Mouse (Mus musculus): Measurements from ENCODE around the gene Men1.
"Not testable (repeated sequence)": the region's sequence is repeated elsewhere in the genome, so short reads cannot be mapped to it uniquely, and the experiment has no call there.

Gene Men1

DNA sequence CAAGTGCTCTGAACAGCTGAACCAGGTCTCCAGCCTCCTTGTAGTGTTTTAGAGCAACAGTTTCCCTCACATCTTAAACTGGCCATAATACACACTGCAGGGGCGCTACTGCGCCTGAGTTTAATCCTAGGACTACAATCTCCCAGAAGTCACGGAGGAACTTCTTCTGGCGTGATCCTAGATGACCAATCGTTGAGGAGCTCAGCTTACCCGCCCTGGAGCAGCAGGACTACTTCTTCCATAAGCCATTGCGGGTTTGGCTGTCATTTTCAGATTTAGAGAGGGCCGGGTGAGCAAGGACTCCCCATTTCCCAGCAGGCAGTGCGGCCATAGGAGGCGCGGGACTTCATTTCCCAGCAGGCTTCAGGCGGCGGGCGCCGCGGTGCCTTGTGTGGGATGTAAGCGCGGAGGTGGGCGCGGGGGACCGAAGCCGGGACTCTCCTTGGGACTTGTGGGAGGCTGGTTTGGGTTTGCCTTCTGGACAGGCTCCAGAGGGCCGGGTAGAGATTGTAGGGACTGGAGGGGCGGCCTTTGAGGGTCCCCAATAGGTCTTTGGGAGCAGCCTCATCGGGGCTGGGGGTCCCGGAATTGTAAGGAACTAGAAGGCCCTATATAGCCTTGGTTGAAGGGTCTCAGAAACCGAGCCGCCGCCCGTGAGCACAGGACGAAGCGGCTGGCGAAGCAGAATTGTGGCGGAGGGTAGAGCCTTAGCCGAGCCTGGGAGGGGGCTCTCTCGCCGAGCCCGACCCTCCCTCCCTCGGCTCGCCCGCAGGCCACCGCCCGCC, at the start of gene Men1:
TSS of gene Men1 (plus strand) at position 307 of the 785 bp plus-strand sequence.
- Histone ChIP-seq H3K36me3 (ENCODE audit: insufficient read depth, low read length) (peaks cover 35% of the 10 kb centered on the region), H3K4me3 (replicated peaks; ENCODE audit: low read length) (peak within 1 kb of the TSS; percentile 91), H3K27me3 (ENCODE audit: insufficient read depth, low read length) (no peaks in the 10 kb centered on the region), H3K9me3 (ENCODE audit: low read length) (no peaks in the 10 kb centered on the region), H3K4me1 (replicated peaks; ENCODE audit: low read depth, low read length) (peaks cover 68% of the 10 kb centered on the region)
- no peak for TF ChIP-seq NANOG (IDR thresholded peaks at IDR 0.05; ENCODE audit: borderline replicate concordance, low read length)
- no peak for TF ChIP-seq CTCF (conservative IDR thresholded peaks at IDR 0.05; ENCODE audit: low read length)
- no peak for TF ChIP-seq POU5F1 (IDR thresholded peaks at IDR 0.05; ENCODE audit: borderline replicate concordance, low read length)

DNA sequence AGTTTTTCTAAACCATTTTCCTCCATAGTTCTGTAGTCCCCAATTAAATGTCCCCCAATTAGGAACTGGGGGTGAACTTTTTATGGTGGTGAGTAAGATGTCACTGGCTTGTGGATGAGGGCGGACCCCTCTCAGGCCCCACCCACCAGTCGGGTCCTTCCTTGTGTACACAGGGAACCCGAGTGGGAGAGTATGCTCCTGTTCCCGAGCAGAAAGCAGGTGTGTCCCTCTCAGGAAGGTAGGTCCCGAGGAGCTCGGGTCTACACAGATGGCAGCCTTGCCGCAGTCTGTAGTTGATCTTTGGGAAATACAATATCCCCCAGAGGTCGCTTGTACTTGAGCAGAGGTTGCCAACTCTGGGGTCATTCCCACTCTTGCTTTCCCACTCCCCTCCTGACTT, 49.6 kb upstream of the Men1 start:
- Histone ChIP-seq H3K36me3 (ENCODE audit: insufficient read depth, low read length) (peaks cover 100% of the 10 kb centered on the region), H3K27me3 (ENCODE audit: insufficient read depth, low read length) (no peaks in the 10 kb centered on the region), H3K4me1 (replicated peaks; ENCODE audit: low read depth, low read length) (peaks cover 98% of the 10 kb centered on the region), H3K9me3 (ENCODE audit: low read length) (no peaks in the 10 kb centered on the region), H3K4me3 (replicated peaks; ENCODE audit: low read length) (0 out of 2 replicates have a peak overlapping the region, but pooled peaks have one; percentile 27)
- TF ChIP-seq NANOG (IDR thresholded peaks at IDR 0.05; ENCODE audit: borderline replicate concordance, low read length) (no peak), CTCF (conservative IDR thresholded peaks at IDR 0.05; ENCODE audit: low read length) (no peak), POU5F1 (IDR thresholded peaks at IDR 0.05; ENCODE audit: borderline replicate concordance, low read length) (no peak)

DNA sequence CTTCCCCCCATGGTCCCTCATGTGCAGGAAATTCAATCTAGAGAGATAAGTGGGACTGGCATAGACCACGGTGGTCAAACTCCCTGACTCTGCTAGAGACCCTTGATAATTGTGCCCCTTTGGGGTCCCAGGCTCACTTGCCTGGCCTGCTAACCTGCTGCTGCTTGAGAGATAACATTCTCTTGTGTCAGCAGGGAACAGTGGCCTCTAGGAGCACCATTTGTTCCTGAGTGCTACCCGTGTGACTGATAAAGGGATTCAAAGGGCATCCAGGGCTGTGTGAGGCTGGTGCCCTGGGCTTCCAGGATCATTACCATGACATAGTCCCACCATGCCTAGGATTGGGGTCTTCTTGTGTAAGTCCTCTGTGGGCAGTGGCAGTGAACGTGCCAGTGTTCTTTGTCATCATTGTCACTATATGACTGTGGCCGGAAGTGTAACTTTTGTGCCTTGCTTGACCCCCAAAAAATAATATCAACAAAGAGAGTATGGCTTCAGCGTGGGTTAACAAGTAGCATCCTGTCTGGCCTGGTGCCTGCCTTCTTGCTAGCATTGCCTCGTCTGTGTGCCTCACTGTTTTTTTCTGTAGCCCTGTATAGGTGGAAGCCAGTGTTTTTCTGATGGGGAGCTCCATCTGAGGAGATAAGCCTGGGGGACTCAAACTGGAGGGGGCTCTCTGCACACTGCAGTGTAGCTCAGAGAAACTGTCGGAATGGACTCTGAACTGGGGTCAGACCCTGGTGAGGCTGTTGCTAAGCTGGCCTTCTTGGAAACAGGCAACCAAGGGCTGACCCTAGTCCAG, 48.9 kb upstream of the Men1 start:
- Histone ChIP-seq H3K36me3 (ENCODE audit: insufficient read depth, low read length) (peaks cover 96% of the 10 kb centered on the region), H3K4me1 (replicated peaks; ENCODE audit: low read depth, low read length) (peaks cover 96% of the 10 kb centered on the region), H3K9me3 (ENCODE audit: low read length) (no peaks in the 10 kb centered on the region), H3K27me3 (ENCODE audit: insufficient read depth, low read length) (no peaks in the 10 kb centered on the region), H3K4me3 (replicated peaks; ENCODE audit: low read length) (no peak overlapping the region)
- TF ChIP-seq POU5F1 (IDR thresholded peaks at IDR 0.05; ENCODE audit: borderline replicate concordance, low read length) (no peak), CTCF (conservative IDR thresholded peaks at IDR 0.05; ENCODE audit: low read length) (no peak), NANOG (IDR thresholded peaks at IDR 0.05; ENCODE audit: borderline replicate concordance, low read length) (no peak)

DNA sequence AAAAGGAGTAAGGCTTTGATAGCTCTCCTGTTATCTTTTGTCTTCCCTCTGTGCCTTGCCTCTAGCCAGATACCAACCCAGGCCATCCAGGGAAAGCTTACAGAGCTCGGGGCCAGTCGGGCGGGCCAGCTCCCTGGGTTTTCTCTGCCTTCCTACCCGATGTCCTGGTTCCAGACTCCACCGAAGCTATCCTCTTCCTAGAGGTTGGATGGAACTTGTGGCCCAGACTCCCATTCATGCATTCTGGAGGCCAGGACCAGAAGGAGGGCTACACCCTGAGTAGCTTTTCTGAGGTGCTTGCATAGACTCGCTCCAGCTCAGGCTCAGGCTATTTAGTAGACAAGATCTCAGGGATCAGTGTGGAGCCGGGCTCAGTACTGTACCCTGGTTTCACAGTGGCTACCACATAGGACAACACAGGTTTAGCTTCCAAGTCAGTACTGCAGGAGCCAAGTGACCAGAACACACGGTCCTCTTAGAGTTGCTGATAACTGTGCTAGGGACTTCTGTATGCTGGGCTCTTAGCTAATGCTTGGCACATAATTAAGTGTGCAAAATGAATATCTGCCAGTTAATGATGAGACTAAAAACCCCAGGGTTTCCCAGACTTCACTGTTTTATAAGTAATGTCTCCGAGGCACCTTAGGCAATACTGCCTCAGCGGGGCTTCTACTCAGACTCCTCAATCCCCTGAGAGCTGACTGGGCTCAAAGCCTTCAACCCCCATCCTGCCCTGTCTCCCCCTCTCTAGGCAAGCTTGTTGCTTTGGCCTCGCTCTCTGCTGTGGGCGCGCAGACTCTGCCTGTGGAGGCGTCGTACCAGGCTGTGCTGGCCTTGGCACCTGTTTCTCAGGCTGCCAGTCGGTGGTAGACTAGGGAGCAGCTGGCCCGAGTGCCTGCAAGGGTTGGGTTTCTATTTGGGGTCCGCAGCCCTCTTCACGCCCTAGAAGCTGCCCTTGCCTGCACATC, 48.1 kb upstream of the Men1 start:
- Histone ChIP-seq H3K4me3 (replicated peaks; ENCODE audit: low read length) (0 out of 2 replicates have a peak overlapping the region, but pooled peaks have one; percentile 11), H3K4me1 (replicated peaks; ENCODE audit: low read depth, low read length) (peaks cover 96% of the 10 kb centered on the region), H3K27me3 (ENCODE audit: insufficient read depth, low read length) (no peaks in the 10 kb centered on the region), H3K9me3 (ENCODE audit: low read length) (no peaks in the 10 kb centered on the region), H3K36me3 (ENCODE audit: insufficient read depth, low read length) (peaks cover 94% of the 10 kb centered on the region)
- TF ChIP-seq NANOG (IDR thresholded peaks at IDR 0.05; ENCODE audit: borderline replicate concordance, low read length): no peak
- no peak for TF ChIP-seq CTCF (conservative IDR thresholded peaks at IDR 0.05; ENCODE audit: low read length)
- no peak for TF ChIP-seq POU5F1 (IDR thresholded peaks at IDR 0.05; ENCODE audit: borderline replicate concordance, low read length)

DNA sequence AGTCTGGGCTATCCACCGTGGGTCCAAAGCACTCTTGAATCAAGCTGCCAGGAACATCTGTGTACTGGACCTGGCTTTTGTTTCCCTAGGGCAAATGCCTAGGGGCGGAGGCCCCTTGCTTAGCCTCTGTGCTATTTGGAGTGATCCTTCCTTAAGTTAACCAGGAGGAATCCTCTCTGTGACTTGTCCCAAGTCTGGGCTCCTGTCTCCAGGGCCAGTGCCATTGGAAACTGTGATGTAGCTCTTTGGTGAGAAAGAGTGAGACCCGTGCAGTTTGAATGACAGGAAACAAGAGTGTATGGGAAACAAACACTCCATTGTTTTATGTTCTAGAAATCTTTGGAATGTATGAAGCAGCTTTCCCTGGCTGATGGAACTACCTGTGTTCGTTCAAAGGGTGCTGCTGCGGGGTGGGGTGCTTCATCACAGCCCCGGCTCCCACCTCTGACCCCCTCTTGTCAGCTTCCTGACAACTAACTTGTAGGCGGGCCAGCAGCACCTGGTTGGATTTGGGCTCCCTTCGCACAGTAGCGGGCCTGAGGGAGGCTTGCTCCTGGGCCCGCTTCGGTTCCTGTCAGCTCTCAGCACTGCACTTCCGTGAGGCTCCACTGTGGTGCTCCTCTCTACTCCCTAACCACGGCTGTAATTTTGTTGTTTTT, 46.4 kb upstream of the Men1 start:
- Histone ChIP-seq H3K27me3 (ENCODE audit: insufficient read depth, low read length) (no peaks in the 10 kb centered on the region), H3K4me1 (replicated peaks; ENCODE audit: low read depth, low read length) (peaks cover 95% of the 10 kb centered on the region), H3K36me3 (ENCODE audit: insufficient read depth, low read length) (peaks cover 93% of the 10 kb centered on the region), H3K4me3 (replicated peaks; ENCODE audit: low read length) (peak overlapping the region; percentile 29; the same call in 1 of the 2 replicates), H3K9me3 (ENCODE audit: low read length) (no peaks in the 10 kb centered on the region)
- TF ChIP-seq POU5F1 (IDR thresholded peaks at IDR 0.05; ENCODE audit: borderline replicate concordance, low read length) (no peak), CTCF (conservative IDR thresholded peaks at IDR 0.05; ENCODE audit: low read length) (no peak), NANOG (IDR thresholded peaks at IDR 0.05; ENCODE audit: borderline replicate concordance, low read length) (no peak)

DNA sequence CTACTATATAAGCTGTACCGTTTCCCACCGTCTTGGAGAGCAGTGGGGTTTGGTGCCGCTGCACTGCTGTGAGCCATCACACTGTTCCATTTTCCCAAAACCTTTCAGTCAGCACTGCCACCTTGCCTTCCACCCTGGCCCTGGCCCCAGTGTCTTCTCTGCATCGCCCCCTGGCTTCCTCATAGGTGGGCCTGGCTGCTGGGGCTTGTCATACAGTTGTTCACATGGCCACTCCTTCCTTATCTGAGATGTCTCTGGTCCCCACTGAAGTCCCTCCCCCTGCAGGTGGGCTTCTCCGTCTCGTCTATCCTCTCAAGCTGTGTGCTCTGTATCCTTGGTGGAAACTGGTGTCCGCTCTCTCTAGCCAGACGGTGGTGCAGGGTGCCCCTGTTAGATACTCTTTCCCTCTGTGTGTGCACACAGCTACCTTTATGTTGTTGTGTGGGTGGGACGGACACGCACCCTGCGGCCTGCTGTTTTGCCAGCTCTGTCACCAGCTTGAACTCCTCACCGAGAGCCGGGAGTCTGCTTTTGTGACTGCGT, 45.0 kb upstream of the Men1 start:
- peaks cover 93% of the 10 kb centered on the region for H3K36me3 ChIP-seq (ENCODE audit: insufficient read depth, low read length)
- peak overlapping the region; percentile 29; the same call in 1 of the 2 replicates for H3K4me3 ChIP-seq (replicated peaks; ENCODE audit: low read length)
- no peaks in the 10 kb centered on the region for H3K27me3 ChIP-seq (ENCODE audit: insufficient read depth, low read length)
- no peaks in the 10 kb centered on the region for H3K9me3 ChIP-seq (ENCODE audit: low read length)
- H3K4me1 ChIP-seq (replicated peaks; ENCODE audit: low read depth, low read length): peaks cover 94% of the 10 kb centered on the region
- TF ChIP-seq POU5F1 (IDR thresholded peaks at IDR 0.05; ENCODE audit: borderline replicate concordance, low read length): no peak
- TF ChIP-seq NANOG (IDR thresholded peaks at IDR 0.05; ENCODE audit: borderline replicate concordance, low read length): no peak
- no peak for TF ChIP-seq CTCF (conservative IDR thresholded peaks at IDR 0.05; ENCODE audit: low read length)

DNA sequence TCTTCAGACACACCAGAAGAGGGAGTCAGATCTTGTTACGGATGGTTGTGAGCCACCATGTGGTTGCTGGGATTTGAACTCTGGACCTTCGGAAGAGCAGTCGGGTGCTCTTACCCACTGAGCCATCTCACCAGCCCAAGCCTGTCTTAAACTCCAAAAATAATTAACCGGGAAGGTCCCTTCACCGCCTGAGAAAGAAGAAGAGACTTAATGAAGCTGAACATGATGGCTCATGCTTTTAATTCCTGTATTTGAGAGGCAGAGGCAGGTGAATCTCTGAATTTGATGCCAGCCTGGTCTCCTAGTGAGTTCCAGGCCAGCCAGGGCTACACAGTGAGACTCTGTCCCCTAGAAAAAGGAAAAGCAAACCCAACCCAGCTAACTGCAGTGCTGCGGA, 44.1 kb upstream of the Men1 start:
- Histone ChIP-seq H3K36me3 (ENCODE audit: insufficient read depth, low read length) (peaks cover 93% of the 10 kb centered on the region), H3K4me1 (replicated peaks; ENCODE audit: low read depth, low read length) (peaks cover 94% of the 10 kb centered on the region)
- not testable (repeated sequence) for H3K4me3 ChIP-seq (replicated peaks; ENCODE audit: low read length)

More for the DNA sequence above, 44.1 kb upstream of the Men1 start:
- H3K9me3 ChIP-seq (ENCODE audit: low read length); H3K27me3 ChIP-seq (ENCODE audit: insufficient read depth, low read length): not testable (repeated sequence)

Measured in E14TG2a.4 (cell line).